Mouse (Mus musculus) central nervous system, embryonic 11.5 days (tissue): Measurements from ENCODE around the gene Tbc1d23. TPM values are rescaled to one million over a fixed set of nuclear protein-coding genes. Genes with fewer than 3 reads are reported as not detected.

ENCODE experiments used
- polyA plus RNA-seq: library from polyadenylated mRNA; depleted of rRNA; stranded (reverse); fragments of >200 nt; gene quantifications from 2 replicates; pipeline ENCODE4 v1.2.3, GENCODE M21; 2012; rRNA removed

Tbc1d23 gene
- polyA plus RNA-seq: 39.0 and 40.1 TPM in 2 replicates

GRCm38 (mm10) chr16:57231089-57231936 lies at the start of gene Tbc1d23:
Gene Tbc1d23 (minus strand): TSS chr16:57231504.

GRCm38 (mm10) chr16:57166611-57167513 lies 64.4 kb downstream of the Tbc1d23 start, which contains the start of gene Nit2:
Gene Nit2 (minus strand): TSS chr16:57167341.

GRCm38 (mm10) chr16:57120913-57121815 lies 110.1 kb downstream of the Tbc1d23 start, which contains the start of gene Tomm70a:
Gene Tomm70a (plus strand): TSS chr16:57121703.

Other genes starting within 250 kb of the Tbc1d23 start
- not detected in 2 replicates for gene Tmem45a2, start 160.1 kb downstream of the Tbc1d23 start, polyA plus RNA-seq
- gene Tomm70a, start 109.8 kb downstream of the Tbc1d23 start, polyA plus RNA-seq: 48.8 and 49.4 TPM in 2 replicates
- gene Nit2, start 64.2 kb downstream of the Tbc1d23 start, polyA plus RNA-seq: 19.5 and 34.9 TPM in 2 replicates
- 0.51 and 0.80 TPM in 2 replicates for gene Tmem30c, start 61.4 kb upstream of the Tbc1d23 start, polyA plus RNA-seq
- gene Filip1l, start 121.6 kb upstream of the Tbc1d23 start, polyA plus RNA-seq: 4.0 and 10.6 TPM in 2 replicates